Mouse (Mus musculus) gastrocnemius, adult 18-20 months (tissue): Measurements from ENCODE around the gene Mylk2. TPM values are rescaled to one million over a fixed set of nuclear protein-coding genes. Genes with fewer than 3 reads are reported as not detected.
A peak's percentile ranks its signal among the peaks of the same experiment; 100 is the strongest.

Experiments used
- DNase-seq: peaks from one replicate; pipeline ENCODE4 v3.0.0; 2021; ENCODE audit warnings: low spot score
- total RNA-seq, 2 experiments: library from RNA; stranded (reverse); gene quantifications; 2 replicates each; pipeline ENCODE4 v1.2.3; 2021

Gene Mylk2
- total RNA-seq, 2 experiments from 2014 or later: 671 to 798 TPM

DNA sequence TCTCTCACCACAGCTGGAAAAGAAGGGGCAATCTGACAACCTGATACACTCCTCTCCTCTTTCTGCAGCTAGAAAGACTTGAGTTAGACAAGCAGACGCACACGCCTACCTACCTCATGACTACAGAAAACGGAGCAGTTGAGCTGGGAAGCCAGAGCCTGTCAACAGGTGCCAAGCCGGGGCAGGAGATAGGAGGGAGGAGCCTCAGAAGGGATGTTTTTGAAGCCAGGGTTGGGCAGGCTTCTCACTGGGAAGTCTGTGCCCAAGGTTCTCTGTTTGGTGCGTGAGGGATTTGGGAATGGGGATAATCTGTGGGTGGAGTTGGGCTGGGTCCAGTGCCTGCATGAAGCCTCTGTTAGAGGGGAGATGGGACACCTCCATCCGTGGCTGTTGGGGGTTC, 280 bp downstream of the Mylk2 start:
- DNase-seq: peak; percentile 69

- DNase-seq: peak; percentile 86
Observed at GRCm38 (mm10) chr2:152913471-152913870, 2.3 kb downstream of the Mylk2 start.

DNA sequence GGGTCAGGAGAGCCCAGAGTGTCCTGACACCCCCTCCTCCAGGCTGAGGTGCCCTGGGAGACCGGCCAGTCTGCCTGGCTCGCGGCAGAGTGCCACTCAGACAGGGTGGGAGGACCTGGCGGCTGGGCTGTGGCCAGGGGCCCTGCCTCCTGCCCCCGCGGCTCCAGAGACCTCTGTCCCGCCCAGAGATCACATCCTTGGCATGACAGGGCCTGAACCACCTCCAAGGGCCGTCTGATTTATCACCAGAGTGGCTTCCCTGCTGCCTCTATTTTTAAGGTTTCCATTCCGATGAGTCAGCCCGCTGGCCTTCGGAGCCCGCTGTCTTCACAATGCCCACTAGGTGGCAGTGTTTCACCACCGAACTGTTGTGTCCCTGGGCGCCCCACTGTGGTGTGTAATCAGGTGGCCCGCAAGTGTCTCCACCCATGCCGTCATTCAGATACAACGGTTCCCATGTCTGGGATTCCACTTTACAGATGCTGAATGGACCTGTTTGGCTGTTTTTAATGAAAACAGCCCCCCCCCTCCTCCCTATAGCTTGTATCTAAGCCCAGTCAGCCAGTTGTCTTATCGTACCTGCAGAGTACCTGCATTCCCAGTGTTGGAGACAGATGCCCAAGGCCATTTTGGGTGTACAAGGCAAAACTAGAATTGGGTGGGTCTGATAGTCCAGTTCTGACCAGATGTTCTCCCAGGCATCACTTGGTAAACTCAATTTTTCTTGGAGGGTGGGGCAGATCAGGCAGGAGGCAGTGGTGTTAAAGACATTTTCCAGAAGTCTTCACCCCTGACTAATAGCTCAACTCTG, 3.4 kb downstream of the Mylk2 start:
- peak; percentile 95 for DNase-seq

- DNase-seq: no peak
Observed at GRCm38 (mm10) chr2:152915453-152915852, 4.3 kb downstream of the Mylk2 start.

DNA sequence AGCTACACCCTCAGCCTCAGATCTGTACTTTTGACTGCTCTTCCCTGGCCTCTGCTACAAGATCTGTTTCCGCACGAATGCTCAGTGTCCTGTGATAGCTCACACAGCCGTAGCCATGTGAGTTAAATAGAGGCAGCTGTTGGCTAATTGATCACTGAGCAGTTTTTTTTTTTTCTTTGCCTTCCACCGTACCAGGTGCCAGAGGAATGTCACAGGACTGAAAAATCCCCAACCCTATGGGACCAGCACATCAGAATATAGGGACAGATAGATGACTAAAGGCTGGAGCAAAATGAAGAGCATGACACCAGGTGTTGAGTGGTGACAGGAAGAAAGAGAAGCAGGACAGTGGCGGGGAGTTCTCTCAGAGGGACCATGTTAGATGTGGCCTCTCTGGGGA, 5.0 kb downstream of the Mylk2 start:
- no peak for DNase-seq

GRCm38 (mm10) chr2:152917671-152918070, 6.5 kb downstream of the Mylk2 start:
- DNase-seq: no peak

DNA sequence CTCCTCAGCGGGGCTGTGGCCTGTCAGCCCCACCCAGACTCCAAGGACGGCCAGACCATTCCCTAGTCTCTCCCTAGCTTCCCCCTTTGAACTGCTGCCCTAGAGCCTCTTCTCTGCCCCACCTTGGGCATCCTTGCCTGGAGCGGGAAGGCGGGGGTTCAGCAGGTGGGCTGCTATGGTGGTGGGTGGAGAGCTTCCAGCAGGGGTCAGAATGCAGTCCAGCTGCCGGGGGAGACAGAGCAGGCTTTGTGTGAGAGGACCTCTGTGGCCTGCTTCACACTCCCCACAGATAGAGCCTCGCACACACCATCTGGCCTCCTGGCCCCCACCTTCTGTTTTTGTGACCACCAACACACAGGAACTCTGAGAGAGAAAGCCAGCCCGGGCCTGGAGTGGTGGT, 11.2 kb downstream of the Mylk2 start:
- DNase-seq: no peak

DNA sequence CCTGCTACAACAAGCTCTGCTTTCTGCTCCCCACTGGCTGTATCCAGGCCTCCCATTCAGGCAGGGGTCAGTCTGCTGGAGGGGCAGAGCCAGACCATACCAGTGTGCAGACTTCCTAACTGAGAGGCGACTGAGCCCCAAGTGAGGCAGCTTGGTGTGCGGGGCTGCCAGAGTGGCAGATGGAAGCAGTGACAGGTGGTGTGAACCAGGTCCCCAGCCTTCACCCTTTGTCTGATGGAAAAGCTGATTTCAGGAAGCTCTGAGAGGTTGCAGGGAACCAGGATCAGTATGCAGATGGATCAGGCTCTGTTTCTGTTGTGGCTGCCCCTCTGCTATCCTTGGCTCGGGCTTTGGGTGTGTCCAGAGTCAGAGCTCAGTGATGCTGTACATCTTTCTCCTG, 12.5 kb downstream of the Mylk2 start:
- DNase-seq: no peak

- DNase-seq: no peak
Observed at GRCm38 (mm10) chr2:152924128-152924527, 13.0 kb downstream of the Mylk2 start.

DNA sequence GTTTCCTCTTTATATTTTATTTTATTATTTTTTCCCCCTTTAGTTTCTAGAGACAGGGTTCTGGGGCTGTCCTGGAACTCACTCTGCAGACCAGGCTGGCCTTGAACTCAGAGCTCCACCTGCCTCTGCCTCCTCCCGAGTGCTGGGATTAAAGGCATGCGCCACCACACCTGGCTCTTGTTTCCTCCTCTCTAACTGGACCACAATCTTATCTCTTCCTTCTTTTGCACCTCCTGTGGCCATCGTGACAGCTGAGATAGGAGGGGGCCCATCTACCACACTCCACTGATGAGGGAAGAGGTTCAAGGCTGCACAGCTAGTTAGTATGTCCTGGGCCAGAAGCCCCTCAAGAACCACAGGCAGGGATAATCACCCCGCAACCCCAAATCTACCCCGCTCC, 13.4 kb downstream of the Mylk2 start:
- no peak for DNase-seq

GRCm38 (mm10) chr2:152925189-152925872, 14.2 kb downstream of the Mylk2 start:
- DNase-seq: peak; percentile 84

DNA sequence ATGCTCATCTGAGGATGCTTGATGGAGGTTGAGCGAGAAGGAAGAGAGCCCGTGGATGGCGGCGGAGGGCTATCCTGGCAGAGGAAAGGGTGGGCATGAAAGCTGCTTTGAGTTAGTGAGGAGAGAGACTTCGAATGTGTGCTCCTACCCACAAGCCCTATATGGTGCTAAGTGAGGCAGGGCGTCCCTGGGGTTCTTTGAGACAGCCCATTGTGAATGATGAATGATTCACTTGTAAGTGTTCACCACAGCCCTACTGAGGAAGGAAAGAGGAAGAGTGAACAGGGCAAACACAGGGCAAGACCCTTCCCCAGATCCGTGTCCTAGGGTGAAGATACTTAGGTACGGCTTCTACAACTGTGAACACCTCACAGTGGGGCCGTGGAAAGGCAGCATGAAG, 15.7 kb downstream of the Mylk2 start:
- DNase-seq: no peak

DNA sequence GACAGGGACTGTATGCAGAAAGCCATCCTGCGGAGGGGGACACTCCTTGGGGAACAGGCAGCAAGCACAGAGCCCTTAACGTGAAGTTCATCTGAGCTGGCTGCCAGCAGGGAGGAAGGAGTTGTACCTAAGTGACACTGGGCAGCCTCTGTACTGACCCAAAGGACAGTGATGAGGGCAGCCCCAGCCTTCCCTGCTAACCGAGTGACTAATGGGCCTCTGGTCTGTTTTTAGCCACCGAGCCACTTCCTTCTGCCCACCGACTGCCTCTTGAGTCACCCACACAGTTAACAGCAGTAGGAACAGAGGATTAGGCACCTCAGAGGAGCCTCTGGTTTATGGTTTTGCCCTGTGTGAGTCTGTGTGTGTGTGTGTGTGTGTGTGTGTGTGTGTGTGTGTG, 16.2 kb downstream of the Mylk2 start:
- DNase-seq: no peak

- DNase-seq: no peak
Observed at GRCm38 (mm10) chr2:152928219-152928987, 17.3 kb downstream of the Mylk2 start.

- DNase-seq: no peak
Observed at GRCm38 (mm10) chr2:152928988-152929370, 17.8 kb downstream of the Mylk2 start.

DNA sequence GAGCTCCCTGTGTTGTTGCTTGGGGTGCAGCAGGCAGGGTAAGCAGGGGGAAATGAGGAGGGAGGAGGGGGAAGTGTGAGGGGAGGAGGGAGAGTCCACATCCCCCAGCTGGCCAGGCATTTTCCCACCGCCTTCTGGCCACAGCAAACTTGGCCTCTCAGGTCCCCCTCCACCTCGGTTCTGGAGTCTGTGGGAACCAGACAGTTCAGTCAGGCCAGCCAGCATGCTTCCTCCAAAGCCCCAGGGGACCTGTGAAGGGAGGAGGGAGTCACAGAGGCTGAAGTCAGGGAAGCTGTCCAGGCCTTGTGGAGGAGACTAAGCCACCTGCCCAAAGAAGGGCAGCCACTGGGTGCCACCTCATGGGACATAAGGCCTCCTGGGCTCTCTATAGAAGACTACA, 19.1 kb downstream of the Mylk2 start:
- no peak for DNase-seq

DNA sequence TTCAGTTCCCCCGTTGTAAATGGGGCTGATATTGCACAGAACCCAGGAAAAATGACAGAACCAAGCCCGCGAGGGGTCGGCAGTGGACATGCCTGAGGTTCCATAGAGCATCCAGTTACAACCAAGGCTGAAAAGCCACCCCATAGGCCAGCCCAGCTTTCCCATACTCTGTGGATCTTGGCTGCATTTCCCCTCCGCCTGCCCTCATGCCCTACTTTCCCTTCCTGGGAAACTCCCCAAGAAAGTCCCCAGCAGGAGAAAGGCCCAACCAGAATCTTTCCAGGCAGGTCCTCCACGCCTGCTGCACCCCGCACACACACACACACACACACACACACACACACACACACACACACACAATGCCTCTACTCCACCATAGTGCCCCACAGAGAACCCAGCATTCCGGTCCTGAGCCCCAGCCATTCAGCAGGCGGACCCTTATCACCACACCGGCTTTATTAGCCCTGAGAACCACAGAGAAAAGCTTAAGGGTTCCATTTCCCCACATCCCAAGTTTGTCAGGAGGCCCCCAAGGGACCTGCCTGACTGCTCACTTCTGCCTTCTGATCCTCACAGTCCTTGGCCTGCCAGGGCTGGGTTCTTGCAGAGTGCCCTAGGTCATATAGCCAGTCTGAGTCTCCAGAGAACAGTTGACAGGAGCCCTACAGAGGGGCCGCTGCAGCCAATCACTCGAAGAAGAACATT, 20.5 kb downstream of the Mylk2 start:
- no peak for DNase-seq

DNA sequence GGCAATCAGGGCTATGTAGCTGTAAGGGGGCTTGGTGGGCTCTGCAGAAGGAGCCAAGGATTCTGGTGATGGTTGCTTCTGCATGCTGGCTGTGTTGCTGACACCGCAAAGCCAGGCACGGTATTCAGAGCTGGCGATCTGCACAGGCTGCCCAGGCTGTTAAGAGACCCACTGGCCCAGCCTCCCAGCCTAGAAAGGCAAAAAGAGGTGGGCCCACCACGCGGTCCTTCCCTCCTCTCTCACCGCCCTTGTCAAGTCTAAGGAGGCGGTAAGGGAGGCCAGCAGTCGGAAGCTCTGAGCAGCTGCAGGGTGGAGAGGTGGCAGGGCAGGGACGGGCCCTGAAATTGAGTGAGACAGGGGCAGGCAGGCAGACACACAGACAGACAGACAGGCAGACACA, 21.9 kb downstream of the Mylk2 start, which contains the start of gene Foxs1:
Foxs1 (minus strand) TSS at position 161 of the 400 bp plus-strand sequence.
- no peak for DNase-seq

DNA sequence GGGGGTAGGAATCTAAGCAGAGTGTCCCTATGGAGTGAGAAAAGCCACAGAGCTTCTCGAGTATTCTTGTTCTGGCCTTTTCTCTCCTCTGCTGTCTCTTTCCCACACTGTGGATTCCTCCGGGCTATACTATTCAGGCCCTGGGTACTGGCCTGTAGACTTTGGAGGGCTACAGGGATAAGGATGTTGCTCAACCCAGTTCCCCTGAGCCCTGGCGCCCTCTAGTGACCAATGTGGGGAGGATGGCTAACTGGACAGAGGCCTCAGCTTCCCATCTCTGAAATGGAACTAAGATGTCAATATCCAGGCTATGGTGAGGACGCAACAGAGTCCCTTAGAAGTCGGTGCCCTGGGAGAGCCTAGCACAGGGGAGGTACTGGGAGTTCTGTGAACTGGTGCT, 22.5 kb downstream of the Mylk2 start:
- peak; percentile 80 for DNase-seq

GRCm38 (mm10) chr2:152939846-152940245, 28.7 kb downstream of the Mylk2 start:
- no peak for DNase-seq

- DNase-seq: no peak
Observed at GRCm38 (mm10) chr2:152941106-152941505, 30.0 kb downstream of the Mylk2 start.

- DNase-seq: no peak
Observed at GRCm38 (mm10) chr2:152941776-152942175, 30.6 kb downstream of the Mylk2 start.
